In the genomic region with DNA sequence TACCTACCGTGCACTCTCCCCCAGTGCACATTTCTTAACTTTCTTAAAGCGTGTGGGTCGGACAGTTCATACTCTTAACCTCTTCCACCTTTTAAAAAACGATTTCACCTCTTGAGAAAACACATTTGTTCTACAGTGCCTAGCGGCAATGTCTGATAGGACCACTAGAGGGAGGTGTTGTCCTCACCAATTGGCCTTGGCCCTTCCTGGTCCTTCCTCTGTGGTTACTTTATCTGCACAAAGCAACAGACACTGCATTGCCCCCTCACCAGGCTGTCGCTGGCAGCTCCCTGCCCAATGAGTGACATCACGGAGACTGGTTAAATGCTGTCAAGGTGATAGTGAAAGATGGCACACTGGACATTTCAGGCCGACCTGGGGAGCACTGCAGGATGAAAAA, we compare ENCODE assay signal across 8 mouse cellular contexts. TPM values are rescaled to one million over a fixed set of nuclear protein-coding genes. Genes with fewer than 3 reads are reported as not detected.
DNase-seq lines count a peak whose midpoint lies in the region; ATAC-seq and TF ChIP-seq lines count a peak whose summit lies in the region.

No protein-coding gene starts in this region.

- no peak for DNase-seq in spleen, adult 2 months (ENCODE audit: low read depth in 1 of 2, low spot score in 2 of 2)
- no peak for DNase-seq in spleen, adult 12 weeks (ENCODE audit: low spot score)
- DNase-seq in cerebellum, postnatal 14 days, result peak; percentile 87 to 91
- peak; percentile 68 for DNase-seq in gastrocnemius, adult 2 months
- peak; percentile 79 for DNase-seq in limb, embryonic 14.5 days (ENCODE audit: low spot score)
- DNase-seq in neural tube, embryonic 10.5 days (ENCODE audit: extremely low spot score, low spot score), result peak; percentile 76
- DNase-seq in thymus, postnatal 0 days (ENCODE audit: low spot score), result peak; percentile 57

- H3K9me3 ChIP-seq in kidney, embryonic 14.5 days (ENCODE audit: control insufficient read depth, low read length), result no peaks in the 10 kb centered on the region
- no peaks in the 10 kb centered on the region for H3K9me3 ChIP-seq in limb, embryonic 14.5 days (ENCODE audit: control insufficient read depth, low read length)

- no peak overlapping the region for H3K4me3 ChIP-seq in spleen, adult 2 months (ENCODE audit: extremely low read depth, insufficient read depth, insufficient read length)
- H3K4me3 ChIP-seq in gastrocnemius, adult 2 months, result no peak overlapping the region
- H3K4me3 ChIP-seq in kidney, embryonic 14.5 days (ENCODE audit: low read length), result no peak overlapping the region
- no peak overlapping the region for H3K4me3 ChIP-seq in limb, embryonic 14.5 days (replicated peaks; ENCODE audit: low read length)

- no peaks in the 10 kb centered on the region for H3K27me3 ChIP-seq in spleen, adult 2 months (ENCODE audit: control insufficient read depth, insufficient read depth, low read length)
- no peaks in the 10 kb centered on the region for H3K27me3 ChIP-seq in kidney, embryonic 14.5 days (ENCODE audit: control insufficient read depth, insufficient read depth, low read length)
- H3K27me3 ChIP-seq in limb, embryonic 14.5 days (ENCODE audit: control insufficient read depth, insufficient read depth, low read length), result no peaks in the 10 kb centered on the region

- H3K4me1 ChIP-seq in spleen, adult 2 months (ENCODE audit: control insufficient read depth, insufficient read depth, insufficient read length), result no peaks in the 10 kb centered on the region
- H3K4me1 ChIP-seq in kidney, embryonic 14.5 days (ENCODE audit: control insufficient read depth, insufficient read depth, low read length), result peaks cover 2% of the 10 kb centered on the region; the same call in 1 of the 2 replicates
- H3K4me1 ChIP-seq in limb, embryonic 14.5 days (ENCODE audit: control insufficient read depth, insufficient read depth, low read length), result 0 out of 2 replicates have a peak, but pooled peaks cover 3% of the 10 kb centered on the region

- no peaks in the 10 kb centered on the region for H3K36me3 ChIP-seq in spleen, adult 2 months (ENCODE audit: control insufficient read depth, insufficient read depth, low read length)
- H3K36me3 ChIP-seq in kidney, embryonic 14.5 days (ENCODE audit: control insufficient read depth, insufficient read depth, low read length), result no peaks in the 10 kb centered on the region
- H3K36me3 ChIP-seq in limb, embryonic 14.5 days (ENCODE audit: control insufficient read depth, insufficient read depth, low read length), result no peaks in the 10 kb centered on the region

- TF ChIP-seq POLR2A in spleen, adult 2 months (IDR thresholded peaks at IDR 0.05; ENCODE audit: low read depth, low read length), result no peak
- TF ChIP-seq POLR2A in limb, embryonic 14.5 days (IDR thresholded peaks at IDR 0.05; ENCODE audit: borderline replicate concordance, extremely low read depth, insufficient read depth, insufficient read length), result no peak

- 21% methylated on average over 8 of the region's 8 CpGs for WGBS in spleen, adult 2 months
- WGBS in kidney, embryonic 14.5 days, result 16% methylated on average over 8 of the region's 8 CpGs
- 13% methylated on average over 8 of the region's 8 CpGs for WGBS in limb, embryonic 14.5 days

- no peak overlapping the region for H3K27ac ChIP-seq in spleen, adult 2 months (ENCODE audit: insufficient read depth, low read length)
- no peak overlapping the region for H3K27ac ChIP-seq in gastrocnemius, adult 2 months
- no peak overlapping the region for H3K27ac ChIP-seq in kidney, embryonic 14.5 days (ENCODE audit: low read depth, low read length)
- no peak overlapping the region for H3K27ac ChIP-seq in limb, embryonic 14.5 days (replicated peaks; ENCODE audit: low read depth, low read length)

- ATAC-seq in kidney, embryonic 14.5 days (ENCODE audit: low FRiP score, low TSS enrichment), result peak; percentile 53; the same call in 1 of the 2 replicates
- peak; percentile 61; the same call in 1 of the 2 replicates for ATAC-seq in limb, embryonic 14.5 days (ENCODE audit: low FRiP score, low read depth)

- H3K9ac ChIP-seq in kidney, embryonic 14.5 days (ENCODE audit: low read depth, low read length), result no peak overlapping the region
- H3K9ac ChIP-seq in limb, embryonic 14.5 days (ENCODE audit: low read depth, low read length, severe bottlenecking), result no peak overlapping the region

- intact Hi-C loops in gastrocnemius, adult 2 months (cut with DNase I), result loop anchor here (5.0 to 10.0 kb wide), 2 partner anchors 329 to 361 kb away; partner anchors contain the start of gene Inhbb

- peak; percentile 30; the same call in 1 of the 2 replicates for TF ChIP-seq CTCF in spleen, adult 2 months (IDR thresholded peaks at IDR 0.05; ENCODE audit: extremely low read depth, insufficient read depth, insufficient read length, insufficient replicate concordance)
- peak; percentile 84 for TF ChIP-seq CTCF in gastrocnemius, adult 2 months (IDR thresholded peaks at IDR 0.05)

- H3K4me2 ChIP-seq in kidney, embryonic 14.5 days (replicated peaks; ENCODE audit: low read depth, low read length), result no peak overlapping the region
- H3K4me2 ChIP-seq in limb, embryonic 14.5 days (replicated peaks; ENCODE audit: low read depth, low read length, severe bottlenecking), result no peak overlapping the region

RNA-seq across cellular contexts. Expression of gene Gli2, which starts 40.3 kb away (rescaled TPM):
- polyA plus RNA-seq in spleen, adult 2 months (2012; rRNA removed), result 1.2 and 2.5 TPM in 2 replicates
- total RNA-seq in gastrocnemius, adult 2 months (2021), result 1 to 10 TPM in 1 of 2 experiments, under 1 TPM in 1; 0.94 to 1.4 TPM
- polyA plus RNA-seq in kidney, embryonic 14.5 days (2014; fragmentation: Nextera tagmentation; extraction: Ambion mirVana), result 8.2 and 10.3 TPM in 2 replicates
- polyA plus RNA-seq in limb, embryonic 14.5 days (2012; rRNA removed), result 31.5 and 45.6 TPM in 2 replicates
- polyA plus RNA-seq in limb, embryonic 14.5 days (2014; fragmentation: Nextera tagmentation; extraction: Ambion mirVana), result 23.0 and 25.4 TPM in 2 replicates
- polyA plus RNA-seq in thymus, postnatal 0 days (2015; fragmentation: Nextera tagmentation; extraction: Ambion mirVana), result 0.66 and 0.68 TPM in 2 replicates

Comparison
In these comparisons a context has a peak if more than half of its experiments do, and no peak if none do; other contexts are left out.
1. DNase-seq: peak in cerebellum, postnatal 14 days (2 of 2), gastrocnemius, adult 2 months (single experiment), limb, embryonic 14.5 days (single experiment), neural tube, embryonic 10.5 days (single experiment) and thymus, postnatal 0 days (single experiment); none in spleen, adult 2 months (0 of 2) and spleen, adult 12 weeks (single experiment).